ENCODE assay signal across 9 mouse cellular contexts in the genomic region with DNA sequence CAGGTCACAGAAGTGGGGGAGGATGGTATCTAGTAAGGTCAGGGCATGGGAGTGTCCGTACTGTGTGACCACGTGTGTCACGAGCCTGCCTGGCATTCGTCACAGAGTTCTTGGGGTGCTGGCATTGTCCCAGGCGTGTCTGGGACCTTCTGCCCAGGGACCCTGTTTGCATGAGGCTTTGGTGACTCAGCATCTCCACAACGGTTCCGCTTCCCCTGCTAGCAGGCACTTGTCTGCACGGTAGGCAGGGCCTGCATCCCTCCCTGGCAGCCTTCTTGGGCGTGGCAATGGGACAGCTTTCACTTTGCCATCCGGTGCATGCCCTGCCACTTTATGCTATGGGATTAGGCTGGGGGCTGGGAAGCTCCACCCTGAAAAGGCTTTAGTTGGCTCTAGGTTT. TPM values are rescaled to one million over a fixed set of nuclear protein-coding genes. Genes with fewer than 3 reads are reported as not detected.
DNase-seq lines count a peak whose midpoint lies in the region; ATAC-seq and TF ChIP-seq lines count a peak whose summit lies in the region.
"Had no signal": no experiment of that assay in that cellular context is flagged by ENCODE, and none has a peak within 500 bp of the region (broad histone marks: within the 10 kb centered on the region; RNA-seq: fewer than 3 reads in every experiment).

No protein-coding gene starts in this region.

- 0 out of 2 replicates have a peak, but pooled peaks have one; percentile 29 for ATAC-seq in heart, embryonic 14.5 days (ENCODE audit: insufficient number of reproducible peaks, insufficient read depth, low FRiP score, low read depth)
- ATAC-seq in hindbrain, embryonic 13.5 days (ENCODE audit: low FRiP score): no peak

- TF ChIP-seq POLR2A in heart, adult 2 months (IDR thresholded peaks at IDR 0.05; ENCODE audit: insufficient read depth, low read depth, low read length): no peak
- TF ChIP-seq POLR2A in MEL (IDR thresholded peaks at IDR 0.05; ENCODE audit: control insufficient read depth in 1 of 2, insufficient read depth in 1 of 2, low read depth in 1 of 2, low read length in 2 of 2, poor library complexity in 1 of 2): peak in 1 of 2 experiments; percentile 36; a peak in 1 of 4 replicates

- no peaks in the 10 kb centered on the region for H3K36me3 ChIP-seq in heart, adult 2 months (ENCODE audit: control insufficient read depth, insufficient read depth, low read length)
- H3K36me3 ChIP-seq in heart, embryonic 10.5 days: no peaks in the 10 kb centered on the region
- peaks cover 0 to 40% of the 10 kb centered on the region in 2 experiments; a peak in 2 of 4 replicates for H3K36me3 ChIP-seq in MEL (ENCODE audit: control insufficient read depth in 1 of 2, insufficient read depth in 2 of 2, low read length in 2 of 2)
- H3K36me3 ChIP-seq in heart, embryonic 14.5 days (ENCODE audit: control insufficient read depth, insufficient read depth, low read length): no peaks in the 10 kb centered on the region
- H3K36me3 ChIP-seq in hindbrain, embryonic 13.5 days: no peaks in the 10 kb centered on the region
- H3K36me3 ChIP-seq: heart, embryonic 13.5 days had no signal

- H3K4me1 ChIP-seq in heart, adult 2 months (ENCODE audit: control insufficient read depth, insufficient read depth, low read length): no peaks in the 10 kb centered on the region
- peaks cover 5% of the 10 kb centered on the region; the same call in 1 of the 2 replicates for H3K4me1 ChIP-seq in heart, embryonic 10.5 days
- H3K4me1 ChIP-seq in MEL (ENCODE audit: control insufficient read depth in 1 of 2, insufficient read depth in 2 of 2, low read length in 2 of 2): peaks cover 26 to 59% of the 10 kb centered on the region in 2 experiments
- H3K4me1 ChIP-seq in heart, embryonic 14.5 days (ENCODE audit: control insufficient read depth in 2 of 2, insufficient read depth in 2 of 2, low read length in 2 of 2): peaks cover 0 to 4% of the 10 kb centered on the region in 2 experiments; a peak in 2 of 4 replicates
- no peaks in the 10 kb centered on the region for H3K4me1 ChIP-seq in hindbrain, embryonic 13.5 days (replicated peaks)
- H3K4me1 ChIP-seq: heart, embryonic 13.5 days had no signal

- no peak overlapping the region for H3K4me2 ChIP-seq in heart, embryonic 14.5 days (ENCODE audit: low read length)
- H3K4me2 ChIP-seq in hindbrain, embryonic 13.5 days: no peak overlapping the region
- H3K4me2 ChIP-seq: heart, embryonic 13.5 days had no signal

- H3K27ac ChIP-seq in heart, adult 2 months: no peak overlapping the region
- no peak overlapping the region for H3K27ac ChIP-seq in heart, embryonic 10.5 days
- H3K27ac ChIP-seq in MEL (ENCODE audit: control insufficient read depth, low read depth, low read length): peak overlapping the region; percentile 75
- no peak overlapping the region for H3K27ac ChIP-seq in heart, embryonic 14.5 days (replicated peaks in 1 of 2; ENCODE audit: control insufficient read depth in 1 of 2, insufficient read depth in 1 of 2, low read depth in 2 of 2, low read length in 2 of 2)
- no peak overlapping the region for H3K27ac ChIP-seq in hindbrain, embryonic 13.5 days
- H3K27ac ChIP-seq: heart, embryonic 13.5 days had no signal

- intact Hi-C loops in heart, adult 2 months (cut with DNase I): no loop called here

- TF ChIP-seq CTCF in heart, adult 2 months (IDR thresholded peaks at IDR 0.05): no peak
- TF ChIP-seq CTCF in MEL (IDR thresholded peaks at IDR 0.05 in 2 of 3, conservative IDR thresholded peaks at IDR 0.05 in 1 of 3; ENCODE audit: control insufficient read depth in 1 of 3, insufficient read depth in 1 of 3, low read depth in 2 of 3, low read length in 3 of 3, poor library complexity in 1 of 3, severe bottlenecking in 1 of 3): no peak

- TF ChIP-seq RAD21 in MEL (IDR thresholded peaks at IDR 0.05; ENCODE audit: low read depth, low read length): no peak

- H3K27me3 ChIP-seq in heart, adult 2 months (ENCODE audit: control insufficient read depth, insufficient read depth, low read length): no peaks in the 10 kb centered on the region
- H3K27me3 ChIP-seq in heart, embryonic 10.5 days (ENCODE audit: insufficient read depth, poor library complexity, severe bottlenecking): 0 out of 2 replicates have a peak, but pooled peaks cover 5% of the 10 kb centered on the region
- H3K27me3 ChIP-seq in MEL (ENCODE audit: control insufficient read depth in 1 of 2, insufficient read depth in 2 of 2, low read length in 2 of 2): no peaks in the 10 kb centered on the region
- no peaks in the 10 kb centered on the region for H3K27me3 ChIP-seq in heart, embryonic 14.5 days (ENCODE audit: control insufficient read depth, insufficient read depth, low read length)
- no peaks in the 10 kb centered on the region; the same call in 1 of the 2 replicates for H3K27me3 ChIP-seq in hindbrain, embryonic 13.5 days

- H3K9ac ChIP-seq in heart, adult 2 months (ENCODE audit: low read depth, low read length): no peak overlapping the region
- H3K9ac ChIP-seq in MEL (ENCODE audit: control insufficient read depth, low read depth, low read length, poor library complexity, severe bottlenecking): peak overlapping the region; percentile 39
- no peak overlapping the region for H3K9ac ChIP-seq in heart, embryonic 14.5 days (ENCODE audit: low read length)
- no peak overlapping the region for H3K9ac ChIP-seq in hindbrain, embryonic 13.5 days
- H3K9ac ChIP-seq: heart, embryonic 13.5 days had no signal

- H3K4me3 ChIP-seq in heart, adult 2 months: no peak overlapping the region
- no peak overlapping the region for H3K4me3 ChIP-seq in heart, embryonic 10.5 days
- peak overlapping the region; percentile 39 to 45 for H3K4me3 ChIP-seq in MEL (ENCODE audit: control insufficient read depth in 1 of 2, insufficient read depth in 1 of 2, low read depth in 2 of 2, low read length in 2 of 2)
- H3K4me3 ChIP-seq in heart, embryonic 14.5 days (ENCODE audit: control insufficient read depth in 1 of 2, insufficient read depth in 1 of 2, low read depth in 1 of 2, low read length in 2 of 2): no peak overlapping the region
- H3K4me3 ChIP-seq in hindbrain, embryonic 13.5 days: no peak overlapping the region
- H3K4me3 ChIP-seq: heart, embryonic 13.5 days had no signal

- DNase-seq in heart, adult 2 months: peak; percentile 39 to 62
- no peak for DNase-seq in heart, embryonic 10.5 days (ENCODE audit: low spot score)
- peak; percentile 93 for DNase-seq in MEL (ENCODE audit: low read depth, low spot score)
- DNase-seq in lung, postnatal 14 days: peak; percentile 44
- peak; percentile 50 for DNase-seq in thymus, postnatal 14 days
- DNase-seq in right cerebral cortex, adult 18-20 months: no peak

- no peaks in the 10 kb centered on the region for H3K79me2 ChIP-seq in heart, adult 2 months (replicated peaks; ENCODE audit: control insufficient read depth, insufficient read depth, low read length)
- H3K79me2 ChIP-seq in MEL (ENCODE audit: control insufficient read depth, insufficient read depth, low read length, poor library complexity): no peaks in the 10 kb centered on the region

- no peaks in the 10 kb centered on the region for H3K9me3 ChIP-seq in heart, embryonic 10.5 days
- no peaks in the 10 kb centered on the region for H3K9me3 ChIP-seq in MEL (replicated peaks; ENCODE audit: insufficient read depth, low read length)
- H3K9me3 ChIP-seq in heart, embryonic 14.5 days (ENCODE audit: control insufficient read depth, low read length): no peaks in the 10 kb centered on the region
- no peaks in the 10 kb centered on the region for H3K9me3 ChIP-seq in hindbrain, embryonic 13.5 days
- H3K9me3 ChIP-seq: heart, embryonic 13.5 days had no signal

- no peak for TF ChIP-seq EP300 in heart, adult 2 months (IDR thresholded peaks at IDR 0.05; ENCODE audit: insufficient read depth, low read depth, low read length)
- peak; percentile 37 to 76 for TF ChIP-seq EP300 in MEL (IDR thresholded peaks at IDR 0.05; ENCODE audit: low read depth in 1 of 2, low read length in 2 of 2)

- WGBS in heart, adult 2 months: 43% methylated on average over 10 of the region's 10 CpGs
- WGBS in heart, embryonic 10.5 days: 64% methylated on average over 10 of the region's 10 CpGs
- WGBS in heart, embryonic 14.5 days: 58% methylated on average over 10 of the region's 10 CpGs
- whole genome bisulfite sequencing in hindbrain, embryonic 13.5 days: 77% methylated on average over 10 of the region's 10 CpGs

TF ChIP-seq in MEL, 35 proteins besides CTCF, POLR2A, EP300 and RAD21 (continues in another document):
- TF ChIP-seq TBP (IDR thresholded peaks at IDR 0.05; ENCODE audit: low read depth, low read length) (peak; percentile 53; the same call in 1 of the 2 replicates), ELF1 (IDR thresholded peaks at IDR 0.05; ENCODE audit: low read depth, low read length) (peak; percentile 37), ETS1 (IDR thresholded peaks at IDR 0.05; ENCODE audit: low read depth, low read length) (peak; percentile 86), CHD1 (IDR thresholded peaks at IDR 0.05; ENCODE audit: low read depth, low read length) (0 out of 2 replicates have a peak, but pooled peaks have one; percentile 19), NELFE (IDR thresholded peaks at IDR 0.05; ENCODE audit: low read depth, low read length) (peak; percentile 40), POLR2AphosphoS2 (IDR thresholded peaks at IDR 0.05; ENCODE audit: low read length) (no peak), MAX (IDR thresholded peaks at IDR 0.05; ENCODE audit: low read length) (peak; percentile 89), HCFC1 (IDR thresholded peaks at IDR 0.05; ENCODE audit: low read depth, low read length) (peak; percentile 20; the same call in 1 of the 2 replicates), RCOR1 (IDR thresholded peaks at IDR 0.05; ENCODE audit: low read depth, low read length) (no peak; the same call in none of the 2 replicates)

RNA-seq across cellular contexts. Expression of a gene that starts 27.9 kb away (rescaled TPM):
- 1 to 10 TPM; 2.5 to 2.9 TPM for total RNA-seq in heart, adult 2 months (2021)
- 1.5 and 2.1 TPM in 2 replicates for polyA plus RNA-seq in heart, adult 2 months (2012; rRNA removed)
- 0.86 and 2.4 TPM in 2 replicates for polyA plus RNA-seq in heart, embryonic 10.5 days (2016; fragmentation: Nextera tagmentation; extraction: Ambion mirVana)
- total RNA-seq in MEL (2012; rRNA removed): 0.82 and 1.1 TPM in 2 replicates
- 1 to 10 TPM in 1 of 2 experiments, not detected in 1; 5.1 TPM for polyA plus RNA-seq in MEL (2012; ENCODE audit: insufficient read depth in 1 of 2, insufficient read length in 2 of 2, low read depth in 1 of 2, low replicate concordance in 2 of 2, missing spikeins in 1 of 2)
- polyA plus RNA-seq in heart, embryonic 14.5 days (2014; fragmentation: Nextera tagmentation; extraction: Ambion mirVana): 2.1 and 2.3 TPM in 2 replicates
- polyA plus RNA-seq in hindbrain, embryonic 13.5 days (2015; fragmentation: Nextera tagmentation; extraction: Ambion mirVana): 0.93 and 0.96 TPM in 2 replicates

RNA-seq across cellular contexts. Expression of a gene that starts 38.2 kb away (rescaled TPM):
- under 1 TPM; 0.39 to 0.43 TPM for total RNA-seq in heart, adult 2 months (2021)
- polyA plus RNA-seq in heart, adult 2 months (2012; rRNA removed): 0.64 and 2.1 TPM in 2 replicates
- 0.89 and 1.4 TPM in 2 replicates for polyA plus RNA-seq in heart, embryonic 10.5 days (2016; fragmentation: Nextera tagmentation; extraction: Ambion mirVana)
- 0.35 and 1.2 TPM in 2 replicates for total RNA-seq in MEL (2012; rRNA removed)
- polyA plus RNA-seq in MEL (2012; ENCODE audit: insufficient read depth in 1 of 2, insufficient read length in 2 of 2, low read depth in 1 of 2, low replicate concordance in 2 of 2, missing spikeins in 1 of 2): 1 to 10 TPM in 1 of 2 experiments, not detected in 1; 6.8 TPM
- 0.27 and 0.92 TPM in 2 replicates for polyA plus RNA-seq in heart, embryonic 14.5 days (2014; fragmentation: Nextera tagmentation; extraction: Ambion mirVana)
- 6.0 and 6.7 TPM in 2 replicates for polyA plus RNA-seq in hindbrain, embryonic 13.5 days (2015; fragmentation: Nextera tagmentation; extraction: Ambion mirVana)

Comparison
In these comparisons a context has a peak if more than half of its experiments do, and no peak if none do; other contexts are left out.
1. DNase-seq: peak in heart, adult 2 months (2 of 2), MEL (single experiment), lung, postnatal 14 days (single experiment) and thymus, postnatal 14 days (single experiment); none in heart, embryonic 10.5 days (single experiment) and right cerebral cortex, adult 18-20 months (single experiment).
2. H3K4me3 ChIP-seq: peak in MEL (2 of 2); none in heart, adult 2 months (single experiment), heart, embryonic 10.5 days (single experiment), heart, embryonic 14.5 days (0 of 2) and hindbrain, embryonic 13.5 days (single experiment).